23 mouse cellular contexts compared by ENCODE assay signal in the genomic region with DNA sequence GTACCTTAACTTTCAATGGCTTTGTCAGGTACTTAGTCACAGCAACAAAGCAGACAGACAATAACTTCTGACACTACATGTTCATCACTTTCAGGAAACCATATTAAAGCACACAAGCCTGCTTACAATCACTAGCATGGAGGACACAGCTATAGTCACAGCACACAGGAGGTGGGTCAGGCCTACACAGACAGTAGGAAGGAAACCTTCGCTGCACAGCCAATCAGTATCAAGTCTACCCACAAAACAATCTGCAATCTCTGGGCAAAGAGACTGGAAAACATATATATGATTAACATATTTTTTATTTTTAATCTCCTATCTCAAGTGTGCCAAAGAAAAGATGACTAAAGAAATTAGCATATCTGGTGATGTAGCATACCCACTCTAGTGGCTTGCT. TPM values are rescaled to one million over a fixed set of nuclear protein-coding genes. Genes with fewer than 3 reads are reported as not detected.
A peak's percentile ranks its signal among the peaks of the same experiment; 100 is the strongest.
DNase-seq lines count a peak whose midpoint lies in the region; ATAC-seq and TF ChIP-seq lines count a peak whose summit lies in the region.
"Had no signal": no experiment of that assay in that cellular context is flagged by ENCODE, and none has a peak within 500 bp of the region (broad histone marks: within the 10 kb centered on the region; RNA-seq: fewer than 3 reads in every experiment).

No protein-coding gene starts in this region.

- no peak for DNase-seq in frontal cortex, postnatal 14 days (ENCODE audit: low spot score in 2 of 2)
- DNase-seq in brain, adult 2 months (ENCODE audit: low read depth, low spot score): peak; percentile 45
- DNase-seq in cerebellum, adult 11 months: no peak
- no peak for DNase-seq in layer of hippocampus, postnatal 36 days
- DNase-seq: adrenal gland, adult 2 months; adrenal gland, adult 8-10 months; adrenal gland, postnatal 10 days; adrenal gland, postnatal 14 days; adrenal gland, postnatal 25 days; adrenal gland, postnatal 36 days; B cell, adult 2 months; cerebellum, adult 11-12 months; cerebellum, adult 18-20 months; cerebellum, adult 2 months; cerebellum, adult 8-10 months; cerebellum, adult 9-10 months had no signal

- H3K9me3 ChIP-seq in E14TG2a.4 (ENCODE audit: low read length): no peaks in the 10 kb centered on the region
- H3K9me3 ChIP-seq: G1E had no signal

- H3K36me3 ChIP-seq in E14TG2a.4 (ENCODE audit: insufficient read depth, low read length): peaks cover 51% of the 10 kb centered on the region

- H3K27me3 ChIP-seq in E14TG2a.4 (ENCODE audit: insufficient read depth, low read length): no peaks in the 10 kb centered on the region
- H3K27me3 ChIP-seq: CH12.LX, Patski had no signal

- no peak for TF ChIP-seq CTCF in E14TG2a.4 (conservative IDR thresholded peaks at IDR 0.05; ENCODE audit: low read length)

- peaks cover 78% of the 10 kb centered on the region for H3K4me1 ChIP-seq in E14TG2a.4 (replicated peaks; ENCODE audit: low read depth, low read length)

- peak; percentile 56 for ATAC-seq in frontal cortex, adult (ENCODE audit: low TSS enrichment)
- ATAC-seq: activated CD4-positive, CD25-positive, alpha-beta regulatory T cell, adult 4 months; CD4-positive, CD25-positive, alpha-beta regulatory T cell, adult 4 months; Patski had no signal

- peak overlapping the region; percentile 35 for H3K4me3 ChIP-seq in E14TG2a.4 (replicated peaks; ENCODE audit: low read length)

RNA-seq across cellular contexts. Expression of a gene that starts 2.9 kb away (rescaled TPM):
- 10 to 100 TPM; 79.0 to 89.2 TPM for total RNA-seq in layer of hippocampus, postnatal 36 days (2021)
